Mouse (Mus musculus) embryo, embryonic 11 days (tissue): ENCODE data around the gene C1qtnf1.

ENCODE experiments used
- DNase-seq: peaks from one replicate; pipeline ENCODE4 v3.0.0-alpha.2; 2015

The C1qtnf1 gene

DNA sequence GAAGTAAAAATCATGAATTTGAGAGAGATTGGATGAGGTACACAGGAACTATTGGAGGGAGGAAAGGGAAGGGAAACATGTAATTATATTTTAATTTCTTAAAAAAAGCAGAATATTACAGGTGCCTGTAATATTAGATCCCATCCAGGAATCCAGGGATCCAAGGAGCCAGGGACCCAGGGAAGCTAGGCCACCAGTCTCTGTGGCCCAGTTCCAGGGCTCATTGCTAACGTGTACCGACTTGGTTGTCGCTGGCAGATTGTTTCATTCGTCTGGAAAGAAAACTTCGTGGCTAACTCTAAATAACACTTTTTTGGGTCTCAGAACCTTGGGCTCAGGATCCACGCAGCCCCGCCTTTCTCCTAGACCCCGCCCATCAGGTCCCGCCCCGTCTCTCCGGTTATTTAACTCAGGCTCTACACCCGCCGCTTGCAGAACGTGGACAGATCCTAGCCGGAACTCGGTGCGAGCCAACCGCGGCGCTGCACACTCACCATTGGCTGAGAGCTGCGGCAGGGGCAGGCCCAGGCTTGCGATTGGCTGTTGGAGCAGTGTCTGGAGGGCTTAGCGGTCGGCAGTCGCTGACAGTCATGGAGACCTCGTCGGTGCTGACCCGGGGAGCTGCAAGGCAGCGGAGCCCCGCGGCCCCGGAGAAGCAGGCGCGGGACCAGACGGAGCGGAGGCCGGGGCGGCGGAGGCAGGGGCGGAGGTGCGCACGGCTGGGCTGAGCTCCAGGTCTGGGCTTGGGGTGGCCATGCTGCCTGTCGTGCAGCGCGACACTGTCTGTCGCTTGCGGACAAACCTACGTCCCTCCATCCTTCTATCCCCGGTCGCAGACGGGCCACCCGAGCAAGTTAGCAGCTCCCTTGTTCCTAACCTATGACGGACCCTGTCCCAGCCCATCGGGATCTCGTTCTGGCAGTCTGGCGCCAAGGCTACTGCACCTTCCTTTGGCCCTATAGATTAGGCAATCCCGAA lies 48.7 kb downstream of the C1qtnf1 start, which contains the start of gene Engase:
Gene Engase, plus strand, starts transcription at position 434 of the 978 bp plus-strand sequence.
- peak; percentile 96 for DNase-seq

- DNase-seq, result no peak
Observed at GRCm38 (mm10) chr11:118479776-118480175, 51.8 kb downstream of the C1qtnf1 start.

DNA sequence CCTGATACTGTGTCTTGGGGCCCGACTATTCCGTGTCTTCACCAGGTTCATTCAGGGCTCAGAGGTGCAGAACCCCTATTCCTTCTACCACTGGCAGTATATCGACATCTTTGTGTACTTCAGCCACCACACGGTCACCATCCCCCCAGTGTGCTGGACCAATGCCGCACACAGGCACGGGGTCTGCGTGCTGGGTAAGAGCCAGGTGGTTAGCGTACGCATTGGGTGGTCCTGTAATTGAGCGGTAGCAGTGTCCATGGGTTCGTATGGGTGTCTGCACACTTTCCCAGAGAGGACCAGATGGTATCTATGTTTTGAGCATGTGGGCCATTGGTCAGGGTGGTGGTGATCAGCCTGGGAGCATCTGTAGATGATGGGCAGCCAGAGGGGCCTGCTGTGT lies 53.2 kb downstream of the C1qtnf1 start:
- DNase-seq, result no peak

GRCm38 (mm10) chr11:118481751-118482150 lies 53.7 kb downstream of the C1qtnf1 start:
- DNase-seq, result no peak

- no peak for DNase-seq
Observed at GRCm38 (mm10) chr11:118484169-118484568, 56.2 kb downstream of the C1qtnf1 start.

GRCm38 (mm10) chr11:118485338-118485737 lies 57.3 kb downstream of the C1qtnf1 start:
- no peak for DNase-seq

DNA sequence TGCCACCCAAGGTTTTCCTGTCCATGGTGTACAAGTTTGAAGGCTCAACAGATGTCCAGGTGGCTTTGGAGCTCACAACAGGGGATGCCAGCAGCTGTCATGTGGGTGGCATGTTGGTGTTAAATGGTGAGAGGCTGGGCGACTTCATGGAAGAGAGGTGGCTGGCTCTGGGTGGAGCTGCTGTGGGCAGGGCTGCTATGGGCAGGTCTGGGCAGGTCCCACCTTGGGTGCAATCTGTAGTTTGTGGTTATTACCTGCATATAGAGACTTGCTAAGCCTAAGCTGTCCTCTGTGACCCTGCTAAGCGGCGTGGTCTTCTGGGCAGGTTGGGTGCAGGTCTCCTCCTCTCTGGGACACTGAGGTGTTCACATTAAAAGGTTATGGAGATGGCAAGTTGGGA lies 57.8 kb downstream of the C1qtnf1 start:
- DNase-seq, result no peak

- DNase-seq, result no peak
Observed at GRCm38 (mm10) chr11:118486281-118486680, 58.3 kb downstream of the C1qtnf1 start.

- DNase-seq, result no peak
Observed at GRCm38 (mm10) chr11:118486881-118487772, 59.1 kb downstream of the C1qtnf1 start.

DNA sequence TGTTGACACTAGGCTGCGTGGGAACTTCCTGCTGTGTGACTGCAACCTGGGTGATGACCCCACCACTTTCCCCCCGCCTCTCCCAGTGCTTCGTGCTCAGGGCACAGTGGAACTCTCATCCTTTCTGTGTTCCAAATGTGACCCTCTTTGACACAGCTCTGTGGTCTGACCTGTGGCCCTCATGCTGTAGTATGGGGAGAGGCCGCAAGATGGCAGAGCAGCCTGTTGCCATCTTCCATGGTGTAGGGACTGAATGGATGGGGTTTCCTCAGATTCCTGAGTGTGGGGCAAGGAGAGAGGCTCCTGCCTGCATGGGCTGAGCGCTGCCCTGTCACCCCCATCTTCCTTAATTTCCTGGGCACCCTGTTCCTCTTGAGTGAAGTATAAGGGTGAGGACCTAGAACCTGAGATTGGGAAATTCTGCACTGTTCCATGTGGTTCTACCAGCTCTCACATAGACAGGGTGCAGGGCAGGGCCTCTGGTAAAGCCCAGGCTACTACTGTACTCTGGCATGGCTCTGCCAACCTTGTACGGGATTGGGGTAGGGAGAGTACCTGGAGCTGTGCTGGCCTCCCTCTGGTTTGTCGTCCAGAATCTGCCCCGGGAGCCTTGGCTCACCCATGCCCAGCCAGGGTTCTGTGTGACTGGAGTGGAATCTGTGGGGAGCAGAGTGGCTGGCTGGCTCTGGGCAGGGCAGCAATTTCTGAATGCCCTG lies 60.3 kb downstream of the C1qtnf1 start:
- no peak for DNase-seq

GRCm38 (mm10) chr11:118488907-118489270 lies 60.9 kb downstream of the C1qtnf1 start:
- no peak for DNase-seq

DNA sequence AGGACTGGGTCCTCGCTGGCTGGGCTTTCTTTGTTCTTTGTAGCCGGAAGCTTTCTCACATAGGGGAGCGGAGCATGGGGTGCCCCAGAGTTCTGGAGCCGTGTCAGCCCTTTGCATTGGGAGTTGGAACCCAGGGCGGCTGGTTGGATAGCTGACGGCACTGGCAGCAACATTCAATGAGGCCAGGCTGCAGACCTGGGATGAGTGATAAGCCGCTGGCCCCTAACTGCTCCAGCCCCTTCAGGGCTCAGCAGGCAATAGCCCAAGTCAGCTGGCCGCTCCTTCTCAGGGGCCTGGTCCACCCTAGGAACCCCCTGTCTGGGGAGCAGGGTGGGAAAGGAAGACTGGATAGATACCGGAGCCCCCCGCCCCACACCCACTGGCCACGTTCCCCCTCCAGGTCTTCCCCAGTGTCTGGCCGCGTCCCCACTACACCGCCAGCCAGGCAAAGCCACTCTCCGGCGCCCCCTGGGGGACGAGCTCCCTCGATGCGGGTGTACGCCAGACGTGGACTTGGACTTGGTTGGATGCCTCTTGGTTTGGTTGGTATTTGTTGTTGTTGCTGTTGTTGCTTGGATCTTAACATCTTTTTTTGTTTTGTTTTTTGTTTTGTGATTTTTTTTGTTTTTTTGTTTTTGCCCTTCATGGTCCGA lies 62.7 kb downstream of the C1qtnf1 start:
- peak; percentile 84 for DNase-seq

DNA sequence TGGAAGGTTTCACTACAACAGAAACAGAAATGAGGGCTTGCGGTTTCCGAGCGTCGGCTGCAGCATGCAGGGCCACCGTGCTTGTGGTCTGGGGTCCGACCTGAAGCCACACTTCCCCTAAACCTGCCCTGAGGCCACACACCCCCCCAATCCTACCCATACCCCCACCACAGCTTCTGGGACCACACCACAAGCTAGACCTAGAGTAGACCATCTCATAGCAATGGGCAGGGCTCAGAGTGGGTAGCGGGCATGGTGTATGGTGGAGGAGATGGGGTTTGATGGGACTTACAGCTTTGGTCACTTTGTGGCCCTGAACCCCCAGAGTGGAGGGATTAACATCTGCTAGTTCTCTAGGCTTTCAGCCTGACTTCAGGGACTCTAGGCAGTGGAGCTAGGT lies 63.2 kb downstream of the C1qtnf1 start:
- DNase-seq, result no peak

DNA sequence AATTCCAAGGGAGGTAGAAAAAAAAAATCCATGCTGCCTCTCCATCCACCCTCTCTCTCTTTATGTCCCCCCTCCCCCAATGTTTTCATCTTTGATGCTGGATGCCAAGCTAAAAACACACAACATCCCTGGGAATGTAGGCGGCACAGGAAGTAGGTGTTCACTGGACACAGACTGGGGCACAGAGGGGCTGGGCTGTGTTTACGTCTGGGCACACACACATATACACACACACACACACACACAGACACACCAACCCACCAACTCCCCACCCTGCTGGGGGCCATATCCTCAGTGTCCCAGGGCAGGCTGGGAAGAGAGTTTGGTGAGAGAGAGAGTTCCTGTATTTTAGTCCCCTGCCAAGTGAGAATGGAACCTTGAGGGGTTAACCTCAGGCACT lies 65.5 kb downstream of the C1qtnf1 start:
- no peak for DNase-seq

GRCm38 (mm10) chr11:118494001-118494737 lies 66.2 kb downstream of the C1qtnf1 start:
- DNase-seq, result no peak

DNA sequence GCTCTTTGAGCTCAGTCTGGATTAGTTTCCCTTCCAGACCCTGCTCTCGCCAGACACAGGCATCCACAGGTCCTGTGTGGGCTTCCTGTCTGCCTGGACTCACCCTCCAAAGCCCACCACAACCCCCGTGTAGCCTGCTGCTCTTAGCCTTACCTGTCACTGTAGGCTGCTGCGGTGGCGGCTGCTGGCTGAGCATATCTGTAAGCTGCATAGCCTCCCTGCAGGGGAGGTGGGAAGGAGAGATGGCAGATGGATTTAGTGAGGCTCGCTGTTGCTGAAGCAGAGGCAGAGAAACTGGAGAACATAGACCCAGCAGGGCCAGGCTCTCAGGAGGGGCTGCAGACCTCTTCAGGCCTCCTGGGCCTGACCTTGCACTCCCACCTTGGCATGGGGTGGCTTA lies 67.1 kb downstream of the C1qtnf1 start:
- DNase-seq, result no peak

- DNase-seq, result no peak
Observed at GRCm38 (mm10) chr11:118496066-118496689, 68.2 kb downstream of the C1qtnf1 start.
